Mouse (Mus musculus) midbrain, embryonic 16.5 days (tissue): ENCODE measurements at regions not wholly inside any gene's neighbourhood (a gene's known extent, or its start where the extent isn't known, plus 50 kb on each side); places are given as distances from the start of the nearest gene placed in this dataset.

ENCODE experiments used
- ATAC-seq: fragments of 200-750 bp; cut with Nextera tagmentation; 2 replicates; pipeline ENCODE4 v1.8.0; 2017; ENCODE audit warnings: moderate TSS enrichment
- H3K27ac ChIP-seq: fragments of 300-500 bp; sonication (generic); 2 replicates; pipeline ENCODE4 v1.5.1; 2014; ENCODE audit warnings: mild to moderate bottlenecking, low read length, mixed read lengths
- H3K27me3 ChIP-seq: fragments of 300-500 bp; sonication (generic); 2 replicates; pipeline ENCODE4 v1.6.1; 2014; ENCODE audit warnings: low read depth, low read length, mixed read lengths; ENCODE audit not compliant: control insufficient read depth, insufficient read depth
- H3K36me3 ChIP-seq: fragments of 300-500 bp; sonication (generic); 2 replicates; pipeline ENCODE4 v1.6.1; 2014; ENCODE audit warnings: mild to moderate bottlenecking, low read length, moderate library complexity, mixed read lengths; ENCODE audit not compliant: control insufficient read depth, insufficient read depth
- H3K4me1 ChIP-seq: fragments of 300-500 bp; sonication (generic); 2 replicates; pipeline ENCODE4 v1.6.1; 2014; ENCODE audit warnings: mild to moderate bottlenecking, low read length, mixed read lengths; ENCODE audit not compliant: control insufficient read depth, insufficient read depth
- H3K4me2 ChIP-seq: fragments of 300-500 bp; sonication (generic); 2 replicates; pipeline ENCODE4 v1.6.1; 2014; ENCODE audit warnings: mild to moderate bottlenecking, low read length, mixed read lengths
- H3K4me3 ChIP-seq: fragments of 300-500 bp; sonication (generic); 2 replicates; pipeline ENCODE4 v1.5.1; 2014; ENCODE audit warnings: low read depth, mild to moderate bottlenecking, low read length, moderate library complexity, mixed read lengths
- H3K9ac ChIP-seq: fragments of 300-500 bp; sonication (generic); 2 replicates; pipeline ENCODE4 v1.6.1; 2014; ENCODE audit warnings: low read depth, low read length, mixed read lengths
- H3K9me3 ChIP-seq: fragments of 300-500 bp; sonication (generic); replicated peaks from 2 replicates; pipeline ENCODE4 v1.6.1; 2014; ENCODE audit warnings: mild to moderate bottlenecking, low read length, mixed read lengths; ENCODE audit not compliant: control insufficient read depth, poor library complexity, severe bottlenecking
- WGBS: fragments of 180-500 bp; shearing (Covaris S2); extraction: QIAGEN DNeasy Blood & Tissue Kit; methylation state at CpG from one replicate; pipeline ENCODE4 v1.1.7; 2014; 5-methylcytosine and 5-hydroxymethylcytosine counted together

DNA sequence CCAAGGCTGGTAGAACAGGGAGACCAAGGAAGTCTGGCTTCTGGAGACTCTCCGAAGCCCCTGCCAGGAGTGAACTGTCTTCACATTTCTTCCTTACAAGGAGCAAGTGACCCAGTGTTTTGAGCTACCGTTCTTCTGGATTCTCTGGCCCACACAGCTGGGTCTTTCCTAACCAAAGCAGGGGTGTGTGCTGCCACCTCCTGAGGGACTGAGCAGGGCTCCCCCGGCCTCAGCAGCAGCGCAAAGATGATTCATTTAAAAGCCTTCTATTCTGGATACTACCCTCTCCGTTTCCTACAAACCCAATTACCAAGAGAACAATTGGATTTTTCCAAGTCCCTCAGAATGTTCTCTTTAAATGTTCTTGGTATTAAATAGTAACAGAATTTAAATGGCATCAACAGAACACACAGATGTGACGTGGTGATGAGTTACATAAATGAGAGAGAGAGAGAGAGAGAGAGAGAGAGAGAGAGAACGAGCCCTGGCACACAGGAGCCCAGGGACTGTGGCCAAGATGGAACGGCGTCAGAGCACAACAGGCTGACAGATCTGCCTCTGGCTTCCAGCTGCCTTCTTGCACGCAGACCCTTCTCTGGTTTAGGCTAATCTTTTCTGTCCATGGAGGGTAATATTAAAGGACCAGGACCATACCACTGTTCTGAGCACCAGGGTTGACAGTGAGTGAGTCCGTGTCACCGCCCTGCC is 191.6 kb downstream of the Agtpbp1 start:
- WGBS: 67% methylated on average over 12 of the region's 12 CpGs

GRCm38 (mm10) chr13:59392828-59393227 is 192.2 kb downstream of the Agtpbp1 start:
- no peak overlapping the region for H3K27ac ChIP-seq
- H3K9me3 ChIP-seq: no peaks in the 10 kb centered on the region
- H3K4me3 ChIP-seq: no peak overlapping the region
- WGBS: 88% methylated on average over 4 of the region's 4 CpGs
- ATAC-seq: no peak
- no peaks in the 10 kb centered on the region for H3K36me3 ChIP-seq
- H3K4me1 ChIP-seq: no peaks in the 10 kb centered on the region; the same call in 1 of the 2 replicates
- no peaks in the 10 kb centered on the region for H3K27me3 ChIP-seq
- H3K9ac ChIP-seq: no peak overlapping the region
- no peak overlapping the region for H3K4me2 ChIP-seq

More for the DNA sequence above, 191.6 kb downstream of the Agtpbp1 start:
- ATAC-seq: no peak
- Histone ChIP-seq H3K4me2 (no peak overlapping the region), H3K27ac (no peak overlapping the region), H3K36me3 (no peaks in the 10 kb centered on the region), H3K4me3 (no peak overlapping the region), H3K27me3 (no peaks in the 10 kb centered on the region), H3K9ac (no peak overlapping the region), H3K9me3 (no peaks in the 10 kb centered on the region), H3K4me1 (no peaks in the 10 kb centered on the region)

- Histone ChIP-seq H3K9ac (no peak overlapping the region), H3K4me3 (no peak overlapping the region), H3K36me3 (no peaks in the 10 kb centered on the region), H3K9me3 (no peaks in the 10 kb centered on the region), H3K27ac (peak overlapping the region; percentile 69), H3K27me3 (no peaks in the 10 kb centered on the region), H3K4me2 (no peak overlapping the region), H3K4me1 (peaks cover 5% of the 10 kb centered on the region; the same call in 1 of the 2 replicates)
- peak; percentile 66 for ATAC-seq
- 54% methylated on average over 14 of the region's 14 CpGs for WGBS
Observed at GRCm38 (mm10) chr13:59387627-59388325, 197.3 kb downstream of the Agtpbp1 start.

DNA sequence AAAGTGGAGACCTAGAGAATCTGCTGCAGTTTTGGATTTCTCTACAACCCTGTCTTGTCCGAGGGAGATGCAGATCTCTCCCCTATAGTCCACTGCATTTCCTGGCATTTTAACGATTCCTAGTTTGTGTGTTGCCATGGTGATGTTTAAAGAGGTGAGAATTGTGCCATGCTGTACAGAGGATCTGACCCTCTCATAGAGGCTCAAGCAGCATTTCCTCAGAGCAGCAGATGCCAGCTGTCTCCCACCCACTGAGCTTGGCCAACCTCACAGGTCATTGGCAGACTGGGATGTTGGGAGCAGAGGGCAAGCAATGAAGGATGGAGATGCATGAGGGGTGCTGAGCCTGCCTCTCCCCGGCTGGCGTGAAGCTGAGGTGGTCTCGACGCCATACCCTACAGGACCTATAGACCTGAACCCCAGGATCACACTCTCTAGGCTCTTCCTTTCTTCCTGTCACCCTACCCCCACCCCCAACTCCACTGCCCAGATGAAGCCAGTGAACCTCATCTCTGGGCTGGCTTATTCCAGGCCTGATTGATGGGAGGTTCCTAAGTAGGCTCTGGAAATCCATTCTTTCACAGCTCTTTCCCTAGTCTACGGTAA is 198.0 kb downstream of the Agtpbp1 start:
- Histone ChIP-seq H3K4me2 (no peak overlapping the region), H3K9me3 (no peaks in the 10 kb centered on the region), H3K36me3 (no peaks in the 10 kb centered on the region), H3K27ac (peak overlapping the region; percentile 69), H3K4me1 (peaks cover 5% of the 10 kb centered on the region; the same call in 1 of the 2 replicates), H3K4me3 (no peak overlapping the region), H3K27me3 (no peaks in the 10 kb centered on the region), H3K9ac (no peak overlapping the region)
- ATAC-seq: peak; percentile 73
- 62% methylated on average over 7 of the region's 7 CpGs for WGBS

DNA sequence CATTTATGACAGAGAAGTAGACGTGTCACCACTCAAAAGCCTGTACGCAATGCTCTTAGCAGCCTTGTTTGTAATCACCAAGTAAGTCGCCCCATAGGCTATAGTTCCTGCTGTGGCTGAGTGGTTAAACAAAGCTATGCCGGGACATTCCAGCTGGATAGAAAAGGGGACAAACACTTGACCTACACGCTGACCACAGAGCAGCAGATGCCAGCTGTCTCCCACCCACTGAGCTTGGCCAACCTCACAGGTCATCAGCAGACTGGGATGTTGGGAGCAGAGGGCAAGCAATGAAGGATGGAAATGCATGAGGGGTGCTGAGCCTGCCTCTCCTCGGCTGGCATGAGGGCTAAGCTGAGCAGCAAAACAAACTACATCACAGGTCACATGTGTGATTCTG is 199.2 kb downstream of the Agtpbp1 start:
- 56% methylated on average over 6 of the region's 6 CpGs for WGBS

DNA sequence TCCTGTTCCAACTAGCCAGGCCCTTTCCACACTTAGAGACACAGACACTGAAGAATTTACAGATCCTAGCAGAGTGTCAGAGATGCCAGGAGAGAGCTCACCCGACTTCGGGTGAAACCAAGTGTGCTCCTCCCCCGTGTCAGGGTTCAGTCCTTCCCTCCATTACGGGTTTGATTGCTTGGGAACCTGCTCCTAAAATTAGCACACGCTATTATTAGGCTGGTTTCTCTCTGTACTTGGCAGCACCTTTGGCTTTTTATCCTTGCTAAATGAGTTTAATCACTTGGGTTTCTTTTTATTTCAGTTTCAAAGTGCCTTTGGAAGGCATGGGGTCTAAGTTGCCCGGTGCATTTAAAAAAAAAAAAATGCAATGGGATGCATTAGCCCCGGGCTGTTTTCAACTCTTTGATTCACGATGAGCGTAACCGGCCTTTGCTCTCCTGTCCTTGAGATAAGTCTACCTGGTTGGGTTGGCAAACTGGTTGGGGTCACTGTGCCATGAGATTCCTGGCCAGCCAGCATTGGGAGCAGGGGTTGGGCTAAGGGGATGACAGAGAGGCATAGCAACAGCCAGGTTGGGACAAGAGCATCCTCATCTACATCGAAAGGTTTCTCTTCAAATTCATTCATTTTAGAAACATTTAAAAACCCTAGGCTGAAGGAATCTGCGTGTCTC is 214.7 kb downstream of the Agtpbp1 start:
- no peaks in the 10 kb centered on the region for H3K27me3 ChIP-seq
- H3K9ac ChIP-seq: no peak overlapping the region
- no peaks in the 10 kb centered on the region for H3K36me3 ChIP-seq
- no peaks in the 10 kb centered on the region for H3K9me3 ChIP-seq
- no peak overlapping the region for H3K4me2 ChIP-seq
- H3K4me3 ChIP-seq: no peak overlapping the region
- no peak overlapping the region for H3K27ac ChIP-seq
- no peak for ATAC-seq
- no peaks in the 10 kb centered on the region for H3K4me1 ChIP-seq
- 87% methylated on average over 12 of the region's 12 CpGs for WGBS

More for the DNA sequence above, 199.2 kb downstream of the Agtpbp1 start:
- H3K4me2 ChIP-seq: no peak overlapping the region
- no peak overlapping the region for H3K9ac ChIP-seq
- H3K9me3 ChIP-seq: no peaks in the 10 kb centered on the region
- no peak overlapping the region for H3K4me3 ChIP-seq
- H3K36me3 ChIP-seq: no peaks in the 10 kb centered on the region
- H3K27ac ChIP-seq: no peak overlapping the region
- no peak for ATAC-seq
- H3K4me1 ChIP-seq: peaks cover 5% of the 10 kb centered on the region; the same call in 1 of the 2 replicates
- no peaks in the 10 kb centered on the region for H3K27me3 ChIP-seq

- no peaks in the 10 kb centered on the region for H3K4me1 ChIP-seq
- no peak for ATAC-seq
- H3K4me2 ChIP-seq: no peak overlapping the region
- H3K36me3 ChIP-seq: no peaks in the 10 kb centered on the region
- H3K9ac ChIP-seq: no peak overlapping the region
- no peaks in the 10 kb centered on the region for H3K27me3 ChIP-seq
- no peak overlapping the region for H3K27ac ChIP-seq
- 83% methylated on average over 13 of the region's 13 CpGs for WGBS
- H3K9me3 ChIP-seq: no peaks in the 10 kb centered on the region
- H3K4me3 ChIP-seq: no peak overlapping the region
Observed at GRCm38 (mm10) chr13:59368550-59369449, 216.2 kb downstream of the Agtpbp1 start.

GRCm38 (mm10) chr13:59365460-59365859 is 219.6 kb downstream of the Agtpbp1 start:
- 26% methylated on average over 5 of the region's 5 CpGs for WGBS
- no peak overlapping the region for H3K4me2 ChIP-seq
- no peaks in the 10 kb centered on the region for H3K9me3 ChIP-seq
- H3K36me3 ChIP-seq: no peaks in the 10 kb centered on the region
- no peak overlapping the region for H3K27ac ChIP-seq
- ATAC-seq: peak; percentile 60; the same call in 1 of the 2 replicates
- H3K27me3 ChIP-seq: no peaks in the 10 kb centered on the region
- no peak overlapping the region for H3K4me3 ChIP-seq
- H3K9ac ChIP-seq: no peak overlapping the region
- H3K4me1 ChIP-seq: no peaks in the 10 kb centered on the region
